Mouse (Mus musculus): Measurements from ENCODE around the gene Hoxa6. TPM values are rescaled to one million over a fixed set of nuclear protein-coding genes. Genes with fewer than 3 reads are reported as not detected.

Gene Hoxa6
- polyA plus RNA-seq, 1 experiment from 2014 or later, result 9.4 TPM

GRCm38 (mm10) chr6:52170166-52170897 lies 38.2 kb downstream of the Hoxa6 start:
- 2% methylated on average over 37 of the region's 40 CpGs for WGBS
- no peaks in the 10 kb centered on the region for H3K36me3 ChIP-seq (ENCODE audit: control insufficient read depth, insufficient read depth, low read length)
- ATAC-seq, result no peak
- H3K4me3 ChIP-seq (ENCODE audit: low read length), result peak overlapping the region; percentile 10
- no peaks in the 10 kb centered on the region for H3K9me3 ChIP-seq (ENCODE audit: control insufficient read depth, low read length)
- H3K27me3 ChIP-seq (replicated peaks; ENCODE audit: control insufficient read depth, insufficient read depth, low read length), result peaks cover 20% of the 10 kb centered on the region
- H3K9ac ChIP-seq (ENCODE audit: low read depth, low read length), result peak overlapping the region; percentile 64
- peak overlapping the region; percentile 39 for H3K4me2 ChIP-seq (ENCODE audit: low read length)
- peaks cover 8% of the 10 kb centered on the region for H3K4me1 ChIP-seq (ENCODE audit: control insufficient read depth, insufficient read depth, low read depth, low read length)
- H3K27ac ChIP-seq (ENCODE audit: low read depth, low read length), result peak overlapping the region; percentile 91

- H3K9me3 ChIP-seq (ENCODE audit: control insufficient read depth, low read length), result no peaks in the 10 kb centered on the region
- peaks cover 8% of the 10 kb centered on the region for H3K4me1 ChIP-seq (ENCODE audit: control insufficient read depth, insufficient read depth, low read depth, low read length)
- H3K27me3 ChIP-seq (replicated peaks; ENCODE audit: control insufficient read depth, insufficient read depth, low read length), result peaks cover 16% of the 10 kb centered on the region
- no peak for ATAC-seq
- H3K9ac ChIP-seq (ENCODE audit: low read depth, low read length), result peak overlapping the region; percentile 64
- peak overlapping the region; percentile 10 for H3K4me3 ChIP-seq (ENCODE audit: low read length)
- H3K36me3 ChIP-seq (ENCODE audit: control insufficient read depth, insufficient read depth, low read length), result no peaks in the 10 kb centered on the region
- WGBS, result 6% methylated on average over 16 of the region's 16 CpGs
- peak overlapping the region; percentile 39 for H3K4me2 ChIP-seq (ENCODE audit: low read length)
- peak overlapping the region; percentile 91 for H3K27ac ChIP-seq (ENCODE audit: low read depth, low read length)
These were observed 38.9 kb downstream of the Hoxa6 start for GRCm38 (mm10) chr6:52169499-52170165.

- H3K27me3 ChIP-seq (replicated peaks; ENCODE audit: control insufficient read depth, insufficient read depth, low read length), result peaks cover 13% of the 10 kb centered on the region
- H3K27ac ChIP-seq (ENCODE audit: low read depth, low read length), result peak overlapping the region; percentile 97
- H3K9ac ChIP-seq (ENCODE audit: low read depth, low read length), result peak overlapping the region; percentile 75
- WGBS, result 1% methylated on average over 42 of the region's 42 CpGs
- no peaks in the 10 kb centered on the region for H3K9me3 ChIP-seq (ENCODE audit: control insufficient read depth, low read length)
- ATAC-seq, result no peak
- H3K36me3 ChIP-seq (ENCODE audit: control insufficient read depth, insufficient read depth, low read length), result no peaks in the 10 kb centered on the region
- H3K4me1 ChIP-seq (ENCODE audit: control insufficient read depth, insufficient read depth, low read depth, low read length), result peaks cover 8% of the 10 kb centered on the region
- peak overlapping the region; percentile 57 for H3K4me3 ChIP-seq (ENCODE audit: low read length)
- peak overlapping the region; percentile 80 for H3K4me2 ChIP-seq (ENCODE audit: low read length)
These were observed 40.1 kb downstream of the Hoxa6 start for GRCm38 (mm10) chr6:52168191-52169055.

- Histone ChIP-seq H3K27ac (ENCODE audit: low read depth, low read length) (peak overlapping the region; percentile 97), H3K4me3 (ENCODE audit: low read length) (peak overlapping the region; percentile 57), H3K4me1 (ENCODE audit: control insufficient read depth, insufficient read depth, low read depth, low read length) (peaks cover 8% of the 10 kb centered on the region), H3K27me3 (replicated peaks; ENCODE audit: control insufficient read depth, insufficient read depth, low read length) (peaks cover 10% of the 10 kb centered on the region), H3K4me2 (ENCODE audit: low read length) (peak overlapping the region; percentile 80), H3K36me3 (ENCODE audit: control insufficient read depth, insufficient read depth, low read length) (no peaks in the 10 kb centered on the region), H3K9ac (ENCODE audit: low read depth, low read length) (peak overlapping the region; percentile 53), H3K9me3 (ENCODE audit: control insufficient read depth, low read length) (no peaks in the 10 kb centered on the region)
- no peak for ATAC-seq
- WGBS, result 5% methylated on average over 14 of the region's 14 CpGs
These were observed 40.8 kb downstream of the Hoxa6 start for GRCm38 (mm10) chr6:52167736-52168161.

- Histone ChIP-seq H3K4me3 (ENCODE audit: low read length) (peak overlapping the region; percentile 57), H3K27me3 (replicated peaks; ENCODE audit: control insufficient read depth, insufficient read depth, low read length) (peaks cover 10% of the 10 kb centered on the region), H3K4me1 (ENCODE audit: control insufficient read depth, insufficient read depth, low read depth, low read length) (peaks cover 7% of the 10 kb centered on the region), H3K4me2 (ENCODE audit: low read length) (peak overlapping the region; percentile 80), H3K9ac (ENCODE audit: low read depth, low read length) (peak overlapping the region; percentile 83), H3K9me3 (ENCODE audit: control insufficient read depth, low read length) (no peaks in the 10 kb centered on the region), H3K36me3 (ENCODE audit: control insufficient read depth, insufficient read depth, low read length) (no peaks in the 10 kb centered on the region), H3K27ac (ENCODE audit: low read depth, low read length) (peak overlapping the region; percentile 97)
- WGBS, result 17% methylated on average over 1 of the region's 1 CpGs
- ATAC-seq, result no peak
These were observed 41.3 kb downstream of the Hoxa6 start for GRCm38 (mm10) chr6:52167176-52167575.

- Histone ChIP-seq H3K4me1 (ENCODE audit: control insufficient read depth, insufficient read depth, low read depth, low read length) (peaks cover 3% of the 10 kb centered on the region), H3K27me3 (replicated peaks; ENCODE audit: control insufficient read depth, insufficient read depth, low read length) (peaks cover 6% of the 10 kb centered on the region; the same call in 1 of the 2 replicates), H3K9me3 (ENCODE audit: control insufficient read depth, low read length) (no peaks in the 10 kb centered on the region), H3K4me3 (ENCODE audit: low read length) (peak overlapping the region; percentile 57), H3K27ac (ENCODE audit: low read depth, low read length) (peak overlapping the region; percentile 97), H3K36me3 (ENCODE audit: control insufficient read depth, insufficient read depth, low read length) (no peaks in the 10 kb centered on the region), H3K4me2 (ENCODE audit: low read length) (peak overlapping the region; percentile 80), H3K9ac (ENCODE audit: low read depth, low read length) (peak overlapping the region; percentile 83)
- WGBS, result 4% methylated on average over 4 of the region's 4 CpGs
- no peak for ATAC-seq
These were observed 42.0 kb downstream of the Hoxa6 start for GRCm38 (mm10) chr6:52166431-52167077.

GRCm38 (mm10) chr6:52165441-52166370 lies 42.8 kb downstream of the Hoxa6 start:
- peak overlapping the region; percentile 80 for H3K4me2 ChIP-seq (ENCODE audit: low read length)
- H3K27ac ChIP-seq (ENCODE audit: low read depth, low read length), result peak overlapping the region; percentile 97
- peak overlapping the region; percentile 83 for H3K9ac ChIP-seq (ENCODE audit: low read depth, low read length)
- WGBS, result 1% methylated on average over 28 of the region's 28 CpGs
- no peaks in the 10 kb centered on the region for H3K9me3 ChIP-seq (ENCODE audit: control insufficient read depth, low read length)
- no peaks in the 10 kb centered on the region for H3K36me3 ChIP-seq (ENCODE audit: control insufficient read depth, insufficient read depth, low read length)
- ATAC-seq, result no peak
- H3K27me3 ChIP-seq (replicated peaks; ENCODE audit: control insufficient read depth, insufficient read depth, low read length), result peaks cover 4% of the 10 kb centered on the region; the same call in 1 of the 2 replicates
- H3K4me1 ChIP-seq (ENCODE audit: control insufficient read depth, insufficient read depth, low read depth, low read length), result peaks cover 3% of the 10 kb centered on the region; the same call in 1 of the 2 replicates
- H3K4me3 ChIP-seq (ENCODE audit: low read length), result peak overlapping the region; percentile 57

Measured in hindbrain, embryonic 16.5 days (tissue).